Mouse (Mus musculus): Measurements from ENCODE around the gene Spata18.

GRCm38 (mm10) chr5:73604542-73604941, 46.6 kb upstream of the Spata18 start:
- TF ChIP-seq POLR2A (IDR thresholded peaks at IDR 0.05; ENCODE audit: low read depth, low read length) (no peak), CTCF (conservative IDR thresholded peaks at IDR 0.05; ENCODE audit: insufficient read depth, insufficient read length, low read depth, low read length) (no peak)
